Mouse (Mus musculus): ENCODE data around the gene Atoh8. TPM values are rescaled to one million over a fixed set of nuclear protein-coding genes. Genes with fewer than 3 reads are reported as not detected.

Atoh8 gene
- polyA plus RNA-seq (2012; rRNA removed) = 5.5 and 9.4 TPM in 2 replicates

DNA sequence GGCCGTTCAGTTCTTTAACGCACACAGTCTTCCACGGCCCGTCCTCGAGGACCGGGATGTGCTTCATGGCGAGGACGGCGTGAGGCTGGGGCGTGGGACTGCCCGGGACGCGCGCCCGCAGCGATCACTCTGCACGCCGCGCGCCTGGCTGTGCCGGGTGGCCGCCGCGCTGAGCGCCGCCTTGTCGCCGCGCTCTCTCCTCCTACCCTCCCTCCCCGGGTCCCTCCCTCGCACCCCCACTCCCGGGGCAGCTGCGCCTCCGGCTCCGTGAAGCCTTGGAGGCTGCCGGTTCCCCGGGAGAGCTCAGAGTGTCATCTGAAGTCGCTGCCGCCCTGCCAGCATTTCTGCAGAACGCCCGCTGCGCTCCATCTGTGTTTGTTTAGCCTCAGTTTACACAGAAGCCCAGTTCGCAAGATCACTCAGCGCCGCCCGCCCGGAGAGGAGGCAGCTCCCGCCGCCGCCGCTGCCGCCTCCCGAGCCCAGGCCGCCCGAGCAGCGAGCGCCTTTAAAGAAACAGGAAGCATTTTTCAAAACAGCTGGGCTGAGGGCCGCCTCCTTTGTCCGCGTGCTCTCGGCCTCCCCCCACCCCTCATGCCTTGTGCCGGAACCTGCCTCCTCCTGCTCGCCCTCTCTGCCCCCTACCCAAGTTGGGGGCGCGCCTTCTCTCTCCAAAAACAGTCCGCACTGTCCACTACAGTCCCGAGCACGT is at the start of gene Atoh8:
Atoh8 (minus strand) TSS at position 480 of the 709 bp plus-strand sequence.

Other genes with a start within 250 kb of the Atoh8 start
- 7.6 and 12.1 TPM in 2 replicates for gene St3gal5, start 138.0 kb downstream of the Atoh8 start, polyA plus RNA-seq (2012; rRNA removed)
- not detected in 2 replicates for gene Sftpb, start 69.0 kb upstream of the Atoh8 start, polyA plus RNA-seq (2012; rRNA removed)
- 3.4 and 3.9 TPM in 2 replicates for gene Usp39, start 109.6 kb upstream of the Atoh8 start, polyA plus RNA-seq (2012; rRNA removed)
- 4.7 and 6.8 TPM in 2 replicates for gene 0610030E20Rik, start 111.7 kb upstream of the Atoh8 start, polyA plus RNA-seq (2012; rRNA removed)
- gene Tmem150a, start 119.9 kb upstream of the Atoh8 start, polyA plus RNA-seq (2012; rRNA removed) = 19.6 and 25.2 TPM in 2 replicates
- gene Rnf181, start 131.4 kb upstream of the Atoh8 start, polyA plus RNA-seq (2012; rRNA removed) = 55.8 and 57.9 TPM in 2 replicates
- 5.0 and 6.7 TPM in 2 replicates for gene Vamp5, start 144.9 kb upstream of the Atoh8 start, polyA plus RNA-seq (2012; rRNA removed)
- 166 and 182 TPM in 2 replicates for gene Vamp8, start 155.1 kb upstream of the Atoh8 start, polyA plus RNA-seq (2012; rRNA removed)
- 7.0 and 12.0 TPM in 2 replicates for gene Ggcx, start 178.7 kb upstream of the Atoh8 start, polyA plus RNA-seq (2012; rRNA removed)
- gene Mat2a, start 204.0 kb upstream of the Atoh8 start, polyA plus RNA-seq (2012; rRNA removed) = 26.1 and 41.4 TPM in 2 replicates

All from stomach, adult 2 months (tissue).